ENCODE assay signal across 9 mouse cellular contexts in genomic region chr3:94917816-94918361, GRCm38 (mm10). TPM values are rescaled to one million over a fixed set of nuclear protein-coding genes. Genes with fewer than 3 reads are reported as not detected.
DNase-seq lines count a peak whose midpoint lies in the region; ATAC-seq and TF ChIP-seq lines count a peak whose summit lies in the region.
"Had no signal": no experiment of that assay in that cellular context is flagged by ENCODE, and none has a peak within 500 bp of the region (broad histone marks: within the 10 kb centered on the region; RNA-seq: fewer than 3 reads in every experiment).

No protein-coding gene starts in this region.

- no peak overlapping the region for H3K4me3 ChIP-seq in heart, embryonic 10.5 days
- peak overlapping the region; percentile 50; the same call in 1 of the 2 replicates for H3K4me3 ChIP-seq in E14TG2a.4 (replicated peaks; ENCODE audit: low read length)
- H3K4me3 ChIP-seq in embryonic facial prominence, embryonic 15.5 days (replicated peaks) = no peak overlapping the region
- H3K4me3 ChIP-seq in liver, embryonic 12.5 days = no peak overlapping the region
- no peak overlapping the region for H3K4me3 ChIP-seq in stomach, embryonic 15.5 days (replicated peaks)
- H3K4me3 ChIP-seq in thymus, adult 2 months (ENCODE audit: control insufficient read depth, insufficient read depth, low read length) = no peak overlapping the region
- H3K4me3 ChIP-seq: midbrain, embryonic 12.5 days had no signal

- peak overlapping the region; percentile 69; the same call in 1 of the 2 replicates for H3K27ac ChIP-seq in heart, embryonic 10.5 days
- no peak overlapping the region for H3K27ac ChIP-seq in embryonic facial prominence, embryonic 15.5 days (replicated peaks)
- peak overlapping the region; percentile 62; the same call in 1 of the 2 replicates for H3K27ac ChIP-seq in liver, embryonic 12.5 days
- H3K27ac ChIP-seq in stomach, embryonic 15.5 days = peak overlapping the region; percentile 57; the same call in 1 of the 2 replicates
- H3K27ac ChIP-seq in thymus, adult 2 months (ENCODE audit: control insufficient read depth, insufficient read depth, low read length) = no peak overlapping the region
- H3K27ac ChIP-seq: midbrain, embryonic 12.5 days had no signal

- DNase-seq in heart, embryonic 10.5 days (ENCODE audit: low spot score) = peak; percentile 80
- no peak for DNase-seq in heart, postnatal 25 days (ENCODE audit: low spot score)
- no peak for DNase-seq in thymus, adult 2 months

- WGBS in heart, embryonic 10.5 days = 55% methylated on average over 14 of the region's 14 CpGs
- WGBS in embryonic facial prominence, embryonic 15.5 days = 46% methylated on average over 14 of the region's 14 CpGs
- 56% methylated on average over 14 of the region's 14 CpGs for WGBS in liver, embryonic 12.5 days (ENCODE audit: insufficient replicate concordance)
- WGBS in stomach, embryonic 15.5 days = 39% methylated on average over 14 of the region's 14 CpGs
- 49% methylated on average over 14 of the region's 14 CpGs for WGBS in thymus, adult 2 months

- ATAC-seq in embryonic facial prominence, embryonic 15.5 days (ENCODE audit: insufficient number of reproducible peaks, low FRiP score, low TSS enrichment, low read depth) = peak; percentile 34; the same call in 1 of the 2 replicates
- peak; percentile 89 for ATAC-seq in liver, embryonic 12.5 days
- ATAC-seq in stomach, embryonic 15.5 days (ENCODE audit: insufficient read depth, low FRiP score, low read depth) = peak; percentile 73
- ATAC-seq in monocyte, adult 5-6 weeks (replicated peaks; ENCODE audit: insufficient number of reproducible peaks, low FRiP score, low TSS enrichment, poor library complexity, severe bottlenecking) = no peak

- intact Hi-C loops in heart, postnatal 25 days (cut with DNase I) = no loop called here

- no peaks in the 10 kb centered on the region for H3K36me3 ChIP-seq in heart, embryonic 10.5 days
- H3K36me3 ChIP-seq in E14TG2a.4 (ENCODE audit: insufficient read depth, low read length) = no peaks in the 10 kb centered on the region
- H3K36me3 ChIP-seq in embryonic facial prominence, embryonic 15.5 days = no peaks in the 10 kb centered on the region
- no peaks in the 10 kb centered on the region for H3K36me3 ChIP-seq in liver, embryonic 12.5 days
- no peaks in the 10 kb centered on the region for H3K36me3 ChIP-seq in stomach, embryonic 15.5 days
- H3K36me3 ChIP-seq in thymus, adult 2 months (ENCODE audit: control insufficient read depth, insufficient read depth, low read length) = no peaks in the 10 kb centered on the region
- H3K36me3 ChIP-seq: midbrain, embryonic 12.5 days had no signal

- H3K27me3 ChIP-seq in heart, embryonic 10.5 days (ENCODE audit: insufficient read depth, poor library complexity, severe bottlenecking) = no peaks in the 10 kb centered on the region
- peaks cover 14% of the 10 kb centered on the region for H3K27me3 ChIP-seq in E14TG2a.4 (ENCODE audit: insufficient read depth, low read length)
- no peaks in the 10 kb centered on the region for H3K27me3 ChIP-seq in embryonic facial prominence, embryonic 15.5 days
- H3K27me3 ChIP-seq in liver, embryonic 12.5 days (replicated peaks) = peaks cover 17% of the 10 kb centered on the region; the same call in 1 of the 2 replicates
- no peaks in the 10 kb centered on the region for H3K27me3 ChIP-seq in stomach, embryonic 15.5 days (replicated peaks)
- no peaks in the 10 kb centered on the region; the same call in 1 of the 2 replicates for H3K27me3 ChIP-seq in thymus, adult 2 months (ENCODE audit: control insufficient read depth, insufficient read depth, low read length)
- H3K27me3 ChIP-seq: midbrain, embryonic 12.5 days had no signal

- H3K4me1 ChIP-seq in heart, embryonic 10.5 days = peaks cover 8% of the 10 kb centered on the region
- peaks cover 21% of the 10 kb centered on the region for H3K4me1 ChIP-seq in E14TG2a.4 (replicated peaks; ENCODE audit: low read depth, low read length)
- H3K4me1 ChIP-seq in embryonic facial prominence, embryonic 15.5 days = 0 out of 2 replicates have a peak, but pooled peaks cover 12% of the 10 kb centered on the region
- peaks cover 31% of the 10 kb centered on the region for H3K4me1 ChIP-seq in liver, embryonic 12.5 days
- 0 out of 2 replicates have a peak, but pooled peaks cover 3% of the 10 kb centered on the region for H3K4me1 ChIP-seq in stomach, embryonic 15.5 days
- H3K4me1 ChIP-seq in thymus, adult 2 months (replicated peaks; ENCODE audit: control insufficient read depth, insufficient read depth, low read length) = peaks cover 5% of the 10 kb centered on the region

- no peak overlapping the region for H3K4me2 ChIP-seq in embryonic facial prominence, embryonic 15.5 days (replicated peaks)
- peak overlapping the region; percentile 44 for H3K4me2 ChIP-seq in liver, embryonic 12.5 days
- no peak overlapping the region for H3K4me2 ChIP-seq in stomach, embryonic 15.5 days
- H3K4me2 ChIP-seq: midbrain, embryonic 12.5 days had no signal

- no peaks in the 10 kb centered on the region for H3K9me3 ChIP-seq in heart, embryonic 10.5 days
- no peaks in the 10 kb centered on the region; the same call in 1 of the 2 replicates for H3K9me3 ChIP-seq in E14TG2a.4 (ENCODE audit: low read length)
- H3K9me3 ChIP-seq in embryonic facial prominence, embryonic 15.5 days (replicated peaks) = no peaks in the 10 kb centered on the region
- no peaks in the 10 kb centered on the region for H3K9me3 ChIP-seq in liver, embryonic 12.5 days (replicated peaks)
- H3K9me3 ChIP-seq in stomach, embryonic 15.5 days = no peaks in the 10 kb centered on the region
- H3K9me3 ChIP-seq: midbrain, embryonic 12.5 days had no signal

- no peak for TF ChIP-seq CTCF in E14TG2a.4 (conservative IDR thresholded peaks at IDR 0.05; ENCODE audit: low read length)
- no peak for TF ChIP-seq CTCF in thymus, adult 2 months (IDR thresholded peaks at IDR 0.05; ENCODE audit: borderline replicate concordance, control insufficient read depth, extremely low read depth, insufficient read depth, low read length, poor library complexity)

- no peak overlapping the region for H3K9ac ChIP-seq in embryonic facial prominence, embryonic 15.5 days
- H3K9ac ChIP-seq in liver, embryonic 12.5 days = peak overlapping the region; percentile 47
- no peak overlapping the region for H3K9ac ChIP-seq in stomach, embryonic 15.5 days
- H3K9ac ChIP-seq: midbrain, embryonic 12.5 days had no signal

- no peak for TF ChIP-seq POLR2A in thymus, adult 2 months (IDR thresholded peaks at IDR 0.05; ENCODE audit: control insufficient read depth, extremely low read depth, insufficient read depth, low read length, poor library complexity)

RNA-seq across cellular contexts. Expression of gene Selenbp1, which starts 15.0 kb away (rescaled TPM):
- polyA plus RNA-seq in heart, embryonic 10.5 days (2016; fragmentation: Nextera tagmentation; extraction: Ambion mirVana) = 30.5 and 35.8 TPM in 2 replicates
- 10 to 100 TPM; 93.9 to 98.3 TPM for total RNA-seq in heart, postnatal 25 days (2021)
- 51.5 and 61.5 TPM in 2 replicates for polyA plus RNA-seq in embryonic facial prominence, embryonic 15.5 days (2015; fragmentation: Nextera tagmentation; extraction: Ambion mirVana)
- polyA plus RNA-seq in liver, embryonic 12.5 days (2016; fragmentation: Nextera tagmentation; extraction: Ambion mirVana) = 53.9 and 54.0 TPM in 2 replicates
- polyA plus RNA-seq in stomach, embryonic 15.5 days (2015; fragmentation: Nextera tagmentation; extraction: Ambion mirVana) = 109 and 122 TPM in 2 replicates
- total RNA-seq in monocyte, adult 5-6 weeks (2017) = 8.9 to 16.0 TPM (median 14.1 TPM) in 3 replicates
- 15.9 and 26.7 TPM in 2 replicates for polyA plus RNA-seq in thymus, adult 2 months (2012; rRNA removed)

RNA-seq across cellular contexts. Expression of gene Psmb4, which starts 31.1 kb away (rescaled TPM):
- polyA plus RNA-seq in heart, embryonic 10.5 days (2016; fragmentation: Nextera tagmentation; extraction: Ambion mirVana) = 305 and 348 TPM in 2 replicates
- 100 to 1,000 TPM; 217 to 228 TPM for total RNA-seq in heart, postnatal 25 days (2021)
- polyA plus RNA-seq in embryonic facial prominence, embryonic 15.5 days (2015; fragmentation: Nextera tagmentation; extraction: Ambion mirVana) = 328 and 351 TPM in 2 replicates
- polyA plus RNA-seq in liver, embryonic 12.5 days (2016; fragmentation: Nextera tagmentation; extraction: Ambion mirVana) = 207 and 214 TPM in 2 replicates
- polyA plus RNA-seq in stomach, embryonic 15.5 days (2015; fragmentation: Nextera tagmentation; extraction: Ambion mirVana) = 315 and 328 TPM in 2 replicates
- 162 to 242 TPM (median 193 TPM) in 3 replicates for total RNA-seq in monocyte, adult 5-6 weeks (2017)
- polyA plus RNA-seq in thymus, adult 2 months (2012; rRNA removed) = 314 and 384 TPM in 2 replicates

RNA-seq across cellular contexts. Expression of gene Rfx5, which starts 36.0 kb away (rescaled TPM):
- 7.3 and 7.8 TPM in 2 replicates for polyA plus RNA-seq in heart, embryonic 10.5 days (2016; fragmentation: Nextera tagmentation; extraction: Ambion mirVana)
- 1 to 10 TPM; 6.2 to 6.9 TPM for total RNA-seq in heart, postnatal 25 days (2021)
- polyA plus RNA-seq in embryonic facial prominence, embryonic 15.5 days (2015; fragmentation: Nextera tagmentation; extraction: Ambion mirVana) = 8.7 and 11.0 TPM in 2 replicates
- polyA plus RNA-seq in liver, embryonic 12.5 days (2016; fragmentation: Nextera tagmentation; extraction: Ambion mirVana) = 2.6 and 3.6 TPM in 2 replicates
- polyA plus RNA-seq in stomach, embryonic 15.5 days (2015; fragmentation: Nextera tagmentation; extraction: Ambion mirVana) = 8.5 and 9.6 TPM in 2 replicates
- 13.9 to 19.6 TPM (median 17.9 TPM) in 3 replicates for total RNA-seq in monocyte, adult 5-6 weeks (2017)
- polyA plus RNA-seq in thymus, adult 2 months (2012; rRNA removed) = 33.3 and 36.8 TPM in 2 replicates

RNA-seq across cellular contexts. Expression of gene Pi4kb, which starts 56.6 kb away (rescaled TPM):
- 8.4 and 17.3 TPM in 2 replicates for polyA plus RNA-seq in heart, embryonic 10.5 days (2016; fragmentation: Nextera tagmentation; extraction: Ambion mirVana)
- 10 to 100 TPM; 25.3 to 27.0 TPM for total RNA-seq in heart, postnatal 25 days (2021)
- polyA plus RNA-seq in embryonic facial prominence, embryonic 15.5 days (2015; fragmentation: Nextera tagmentation; extraction: Ambion mirVana) = 24.3 and 29.0 TPM in 2 replicates
- polyA plus RNA-seq in liver, embryonic 12.5 days (2016; fragmentation: Nextera tagmentation; extraction: Ambion mirVana) = 12.6 and 13.1 TPM in 2 replicates
- polyA plus RNA-seq in stomach, embryonic 15.5 days (2015; fragmentation: Nextera tagmentation; extraction: Ambion mirVana) = 19.3 and 22.0 TPM in 2 replicates
- total RNA-seq in monocyte, adult 5-6 weeks (2017) = 25.2 to 29.9 TPM (median 27.2 TPM) in 3 replicates
- polyA plus RNA-seq in thymus, adult 2 months (2012; rRNA removed) = 59.0 and 62.3 TPM in 2 replicates

Comparison
In these comparisons a context has a peak if more than half of its experiments do, and no peak if none do; other contexts are left out.
1. H3K27ac ChIP-seq: peak in heart, embryonic 10.5 days (single experiment), liver, embryonic 12.5 days (single experiment) and stomach, embryonic 15.5 days (single experiment); none in embryonic facial prominence, embryonic 15.5 days (single experiment) and thymus, adult 2 months (single experiment).